Mouse (Mus musculus) R1 (cell line): ENCODE measurements around the gene P4hb.
"Not testable (repeated sequence)": the region's sequence is repeated elsewhere in the genome, so short reads cannot be mapped to it uniquely, and the experiment has no call there.

ENCODE experiments used
- DNase-seq: peaks from one replicate; pipeline ENCODE4 v3.0.0-alpha.2; 2018; ENCODE audit warnings: low read depth, low spot score

The P4hb gene

DNA sequence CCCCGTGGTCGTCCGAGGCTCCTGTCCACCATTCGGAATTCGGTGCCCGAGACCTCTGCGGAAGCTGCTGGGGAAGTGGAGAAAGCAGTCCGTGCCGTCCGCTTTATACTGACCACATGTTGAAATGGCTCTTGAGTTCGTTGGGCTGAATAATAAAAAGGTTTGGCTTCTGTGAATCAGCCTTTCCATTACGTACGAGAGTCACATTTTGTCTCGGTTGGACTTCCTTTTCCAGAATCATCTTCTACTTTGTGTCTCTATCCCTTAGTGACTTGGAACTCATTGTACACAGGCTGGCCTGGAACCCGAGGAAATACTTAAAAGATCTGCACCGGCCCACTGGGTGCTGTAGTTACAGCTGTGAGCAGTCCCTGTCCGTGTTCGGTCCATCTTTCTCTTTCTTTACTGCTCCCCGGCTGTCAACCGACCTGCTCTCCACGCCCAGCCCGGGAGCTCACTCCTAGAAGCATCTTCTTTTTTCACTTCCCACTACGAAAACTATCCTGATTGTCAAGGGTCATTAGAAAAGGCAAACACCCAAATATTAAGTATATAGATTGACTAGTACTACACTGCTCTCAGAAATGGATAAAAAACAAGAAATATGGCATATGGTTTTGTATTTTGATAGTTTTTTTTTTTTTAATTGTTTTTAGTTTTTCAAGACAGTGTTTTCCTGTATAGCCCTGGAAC, 678 bp upstream of the P4hb start:
- DNase-seq: no peak

DNA sequence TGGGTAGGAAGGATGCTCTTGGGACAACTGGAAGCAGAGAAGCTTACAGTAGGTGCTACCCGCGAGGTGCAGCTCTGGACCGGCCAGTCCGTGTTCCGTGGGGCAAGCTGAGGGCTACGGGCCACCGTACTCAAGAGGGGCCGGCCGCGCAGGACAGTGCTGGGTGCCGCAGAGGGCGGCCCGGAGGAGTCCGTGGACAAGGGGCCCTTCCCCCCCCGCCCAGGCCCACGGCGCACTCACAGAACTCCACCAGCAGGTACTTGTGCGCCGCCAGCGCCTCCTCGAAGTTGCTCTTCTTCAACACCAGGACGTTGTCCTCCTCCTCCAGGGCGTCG, 669 bp downstream of the P4hb start:
- DNase-seq: peak; percentile 18

DNA sequence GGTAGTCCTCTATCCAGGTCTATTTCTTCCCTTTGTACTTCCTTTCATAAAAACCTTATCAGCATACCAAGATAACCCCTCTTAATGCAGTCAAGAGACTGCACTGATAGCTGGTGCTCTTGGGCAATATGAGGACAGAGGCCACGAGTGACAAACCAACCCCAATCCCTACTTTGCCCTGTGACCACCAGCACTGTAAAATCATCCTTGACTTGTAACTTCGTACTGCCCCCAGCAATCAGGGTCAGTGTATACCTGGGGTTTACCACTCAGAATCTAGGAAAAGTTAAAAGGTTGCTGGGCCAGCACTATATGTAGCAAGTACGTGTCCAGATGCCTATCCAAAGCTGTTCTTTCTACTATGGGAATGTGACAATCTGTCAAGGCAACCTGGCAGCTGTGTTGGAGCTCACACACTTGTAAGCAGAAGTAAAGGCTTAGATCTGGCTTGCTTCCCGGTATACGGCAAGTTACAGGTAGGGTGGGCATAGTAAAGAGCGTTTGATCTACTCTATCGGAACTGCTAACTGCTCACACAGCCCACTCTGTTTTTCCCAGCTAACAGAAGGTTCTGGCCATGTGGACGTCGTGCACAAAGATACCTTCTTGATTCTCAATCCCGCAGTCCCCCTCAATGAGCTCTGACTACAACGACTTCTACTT, 1.2 kb downstream of the P4hb start:
- no peak for DNase-seq

DNA sequence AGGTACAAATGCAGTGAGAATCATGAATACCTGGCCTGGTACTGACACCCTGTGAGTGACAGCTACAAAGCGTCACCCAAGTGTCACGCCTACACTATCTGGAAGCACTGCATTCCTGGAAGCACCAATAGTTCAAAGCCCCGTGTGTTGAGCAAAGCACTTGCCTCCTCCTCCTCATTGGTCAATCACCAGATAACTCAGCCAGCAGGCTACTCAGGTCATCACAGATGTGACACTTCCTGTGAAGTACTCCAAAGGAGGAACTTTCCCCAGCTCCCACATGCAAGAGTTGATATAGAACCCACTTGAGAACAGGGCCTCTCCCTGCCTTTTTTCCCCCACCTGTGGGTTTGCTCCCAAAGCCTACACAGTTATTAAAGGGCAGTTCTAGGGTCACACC, 1.9 kb downstream of the P4hb start:
- peak; percentile 25 for DNase-seq

DNA sequence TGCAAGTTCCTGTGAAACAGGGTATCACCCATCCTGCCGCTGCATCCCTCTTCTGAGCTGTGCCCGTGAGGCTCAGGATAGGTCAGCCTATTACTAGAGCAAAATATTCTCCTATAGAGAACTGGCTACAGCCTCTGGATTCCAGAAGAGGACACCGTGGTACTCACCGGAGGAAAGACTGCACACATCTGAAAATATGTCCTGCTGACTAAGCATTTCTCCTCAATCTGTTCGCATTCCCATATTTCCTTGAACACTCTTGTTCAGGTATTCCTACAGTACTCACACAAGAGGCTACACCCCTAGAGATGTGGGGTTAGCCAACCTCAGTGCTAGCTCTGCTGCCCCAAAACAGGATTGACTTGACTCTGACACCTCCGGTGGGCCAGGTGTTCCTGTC, 4.7 kb downstream of the P4hb start:
- no peak for DNase-seq

DNA sequence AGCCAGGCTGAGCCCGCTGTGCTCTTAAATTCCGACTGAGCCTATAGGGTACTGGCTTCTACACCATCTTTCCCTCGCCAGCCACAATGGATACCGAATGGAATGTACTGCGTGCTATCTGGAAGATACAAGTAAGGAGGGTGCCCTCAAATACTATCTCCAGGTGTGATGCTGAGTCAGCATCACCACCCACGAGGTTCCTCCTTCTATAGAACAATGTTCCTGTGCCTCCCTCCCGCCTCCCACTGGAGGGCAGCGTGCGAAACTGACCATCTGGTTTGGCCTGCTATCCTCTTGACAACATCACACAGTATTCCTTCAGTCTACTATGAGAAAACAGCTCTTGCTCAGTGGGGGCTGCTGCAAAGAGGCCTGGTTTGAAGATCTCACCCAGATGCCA, 7.9 kb downstream of the P4hb start:
- no peak for DNase-seq

DNA sequence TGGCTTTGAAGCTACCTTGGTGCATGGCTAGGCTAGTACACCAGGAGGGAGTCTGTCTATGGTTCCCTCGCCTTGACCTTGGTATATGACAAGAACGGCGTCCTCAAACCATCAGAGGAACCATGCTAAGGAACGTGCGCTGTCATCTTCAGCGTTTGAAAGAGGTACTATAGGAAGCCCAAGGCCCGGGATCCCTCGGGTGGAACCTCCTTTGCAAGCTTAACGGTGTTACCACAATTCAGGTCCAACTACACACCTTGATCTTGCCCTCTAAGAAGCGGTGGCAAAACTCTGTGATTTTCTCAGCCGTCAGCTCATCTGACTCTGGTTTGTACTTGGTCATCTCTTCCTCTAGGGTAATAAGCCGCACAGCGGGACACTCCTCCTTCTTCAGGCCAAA, 10.1 kb downstream of the P4hb start:
- no peak for DNase-seq

DNA sequence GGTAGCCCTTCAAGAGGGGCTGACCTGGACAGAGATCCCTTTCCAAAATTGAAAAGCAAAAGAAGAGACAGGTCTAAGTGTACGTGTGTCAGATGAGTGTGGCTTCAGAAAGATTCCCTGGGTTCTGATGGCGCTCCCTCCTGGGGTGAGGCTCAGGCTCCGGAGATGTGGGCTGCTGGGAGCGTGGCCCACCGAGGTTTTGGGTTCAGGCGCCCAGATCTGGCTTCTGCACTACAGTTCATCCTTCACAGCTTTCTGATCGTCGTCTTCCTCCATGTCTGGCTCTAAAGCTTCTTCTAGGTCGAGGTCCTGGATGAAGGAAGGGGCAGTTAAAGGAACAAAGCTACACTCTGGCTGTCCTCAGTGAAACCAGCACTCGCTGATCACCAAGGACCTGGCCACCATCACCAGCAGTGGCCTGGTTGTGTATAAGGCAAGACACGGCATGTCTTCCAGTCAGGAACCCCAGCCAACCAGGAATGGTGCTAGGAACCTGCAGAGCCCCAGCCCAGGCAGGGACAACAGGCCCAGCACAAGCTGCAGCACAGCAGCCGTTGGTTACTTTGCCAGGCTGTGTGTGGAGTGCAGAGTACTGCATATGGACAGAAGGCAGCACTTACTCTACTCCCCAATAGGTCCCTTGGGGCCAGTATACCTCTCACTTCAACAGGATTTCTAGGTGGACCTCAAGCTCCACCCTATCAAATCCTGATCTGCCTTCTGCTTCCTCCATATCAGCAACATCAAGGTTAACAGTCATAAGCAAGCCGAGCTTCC, 11.9 kb downstream of the P4hb start:
- DNase-seq: no peak

DNA sequence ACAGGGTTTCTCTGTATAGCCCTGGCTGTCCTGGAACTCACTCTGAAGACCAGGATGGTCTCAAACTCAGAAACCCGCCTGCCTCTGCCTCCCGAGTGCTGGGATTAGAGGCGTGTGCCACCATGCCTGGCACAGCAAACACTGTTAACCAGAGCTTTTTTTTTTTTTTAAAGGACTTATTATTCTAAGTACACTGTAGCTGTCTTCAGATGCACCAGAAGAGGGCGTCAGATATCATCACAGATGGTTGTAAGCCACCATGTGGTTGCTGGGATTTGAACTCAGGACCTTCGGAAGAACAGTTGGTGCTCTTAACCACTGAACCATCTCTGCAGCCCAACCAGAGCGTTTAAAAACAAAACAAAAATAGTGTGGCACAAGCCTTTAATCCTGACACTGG, 14.2 kb downstream of the P4hb start:
- DNase-seq: not testable (repeated sequence)

DNA sequence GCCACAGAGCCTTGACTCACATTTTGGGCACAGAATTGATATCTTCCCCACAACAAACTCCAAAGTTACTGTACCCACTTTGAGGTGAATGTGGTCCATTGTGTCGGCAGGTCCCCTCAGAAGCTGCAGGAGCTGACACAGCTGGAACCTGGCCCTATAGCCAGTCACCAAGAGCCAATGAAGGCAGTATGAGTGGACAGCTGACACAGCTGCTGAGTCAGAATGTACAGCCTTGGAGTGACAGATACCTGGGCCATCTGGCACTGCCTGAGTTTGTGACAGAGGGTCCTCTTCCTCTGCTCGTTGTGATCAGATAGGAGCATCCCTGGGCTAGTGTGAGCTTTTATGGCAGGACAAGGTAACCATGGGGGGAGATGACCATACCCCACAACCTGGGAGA, 17.8 kb downstream of the P4hb start:
- DNase-seq: no peak

DNA sequence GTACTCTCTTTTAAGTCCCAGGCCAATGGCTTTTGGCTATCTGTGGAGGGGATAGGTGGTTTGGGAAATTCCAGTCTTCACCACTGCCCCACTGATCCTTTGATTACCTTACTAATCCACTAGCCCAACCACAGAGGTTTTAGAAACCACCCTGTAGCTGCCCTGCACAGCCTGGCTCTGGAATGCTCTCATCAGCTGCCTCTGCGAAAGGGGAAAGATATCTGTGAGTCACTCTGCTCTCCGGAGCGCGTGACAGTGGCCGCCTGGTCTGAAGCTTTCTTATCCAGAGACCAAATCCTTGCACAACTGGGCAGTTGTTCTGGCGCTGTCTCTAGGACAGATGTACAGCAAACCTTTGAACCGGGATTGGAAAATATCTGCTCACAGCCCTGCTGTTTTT, 18.2 kb downstream of the P4hb start:
- DNase-seq: no peak

DNA sequence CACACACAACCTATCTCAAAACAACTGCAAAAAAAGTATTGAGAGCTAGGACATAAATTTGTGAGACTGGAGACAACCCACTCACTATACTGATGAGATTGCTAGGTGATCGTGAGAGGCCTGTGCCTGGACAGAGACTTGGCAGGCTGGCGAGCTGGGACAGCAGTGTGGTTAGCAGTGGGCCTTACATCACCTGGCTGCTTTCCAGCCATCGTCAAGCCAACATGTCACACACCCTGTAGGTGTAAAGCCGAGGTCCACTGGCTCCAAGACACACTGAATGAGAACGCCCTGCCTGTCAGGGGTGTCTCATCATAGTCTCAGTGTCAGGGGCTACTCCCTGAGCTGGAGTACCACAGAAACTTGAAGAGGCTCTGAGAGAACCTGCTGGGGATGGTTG, 20.3 kb downstream of the P4hb start:
- no peak for DNase-seq

DNA sequence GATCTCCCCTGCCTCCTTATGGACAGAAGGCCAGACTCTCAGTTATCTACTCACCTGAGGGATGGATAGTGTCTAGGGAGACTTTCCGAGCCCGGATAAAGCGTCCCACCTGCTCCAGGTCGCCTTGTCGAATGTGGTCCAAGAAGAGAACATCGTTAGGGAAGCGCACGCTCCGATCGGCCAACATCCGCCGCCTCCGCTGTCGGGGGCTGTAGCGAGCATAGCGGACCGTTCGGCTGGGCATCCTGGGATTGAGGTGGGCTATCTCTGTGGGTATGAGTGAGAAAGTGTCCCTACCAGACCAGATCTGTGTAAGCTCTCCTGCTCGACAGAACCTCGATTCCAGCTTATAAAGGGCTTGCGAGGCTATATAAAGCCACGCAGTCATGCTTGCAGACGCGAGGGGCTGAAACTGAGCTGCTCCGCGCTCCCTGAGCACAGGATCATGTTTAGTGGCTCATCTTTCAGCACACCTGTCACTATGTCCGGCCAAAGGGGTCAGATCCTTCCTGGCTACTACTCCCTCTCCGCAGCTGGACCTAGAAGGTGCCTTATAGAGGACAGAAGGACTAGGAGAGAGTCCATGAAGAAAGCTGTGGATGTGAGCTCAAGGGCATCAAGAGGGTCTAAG, 22.1 kb downstream of the P4hb start, which contains the start of gene Ppp1r27:
Ppp1r27 (minus strand) TSS at position 323 of the 631 bp plus-strand sequence.
- DNase-seq: no peak

DNA sequence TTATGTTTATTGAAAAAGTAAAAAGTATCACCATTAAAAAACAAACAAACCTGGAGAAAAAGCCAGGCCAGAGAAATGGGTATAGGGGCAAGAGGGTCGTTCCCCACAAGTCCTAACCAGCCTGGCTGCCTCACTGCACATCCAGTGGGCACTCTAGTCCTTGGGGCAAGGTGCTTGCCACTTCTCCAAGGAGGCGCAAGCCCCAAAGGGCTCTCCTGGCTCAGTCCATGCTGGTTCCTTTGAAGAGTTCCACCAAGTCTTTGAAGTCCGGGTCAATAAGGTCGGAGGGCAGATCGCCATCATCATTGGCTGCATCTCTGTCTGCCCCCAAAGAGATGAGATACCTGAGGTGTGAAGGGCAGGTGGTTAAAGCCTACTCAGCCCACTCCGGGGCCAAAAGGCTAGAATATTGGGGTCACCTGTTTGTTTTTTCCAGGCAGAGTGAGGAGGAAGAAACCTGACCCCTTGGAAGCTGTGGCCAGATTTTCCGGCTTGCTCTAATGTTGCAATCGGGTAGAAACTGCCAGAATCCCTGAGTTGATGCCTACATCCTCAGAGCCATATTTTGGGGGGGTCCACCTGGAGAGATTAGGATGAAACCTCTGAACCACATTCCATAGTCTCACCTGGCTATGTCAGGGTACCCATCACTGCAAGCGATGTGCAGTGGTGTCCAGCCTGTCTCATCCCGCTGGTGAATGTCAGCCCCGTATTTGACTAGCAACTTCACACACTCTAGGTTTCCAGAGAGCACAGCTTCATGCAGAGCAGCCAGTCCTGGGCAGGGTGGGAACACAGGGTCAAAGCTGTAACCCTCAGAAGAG, 22.9 kb downstream of the P4hb start:
- no peak for DNase-seq

DNA sequence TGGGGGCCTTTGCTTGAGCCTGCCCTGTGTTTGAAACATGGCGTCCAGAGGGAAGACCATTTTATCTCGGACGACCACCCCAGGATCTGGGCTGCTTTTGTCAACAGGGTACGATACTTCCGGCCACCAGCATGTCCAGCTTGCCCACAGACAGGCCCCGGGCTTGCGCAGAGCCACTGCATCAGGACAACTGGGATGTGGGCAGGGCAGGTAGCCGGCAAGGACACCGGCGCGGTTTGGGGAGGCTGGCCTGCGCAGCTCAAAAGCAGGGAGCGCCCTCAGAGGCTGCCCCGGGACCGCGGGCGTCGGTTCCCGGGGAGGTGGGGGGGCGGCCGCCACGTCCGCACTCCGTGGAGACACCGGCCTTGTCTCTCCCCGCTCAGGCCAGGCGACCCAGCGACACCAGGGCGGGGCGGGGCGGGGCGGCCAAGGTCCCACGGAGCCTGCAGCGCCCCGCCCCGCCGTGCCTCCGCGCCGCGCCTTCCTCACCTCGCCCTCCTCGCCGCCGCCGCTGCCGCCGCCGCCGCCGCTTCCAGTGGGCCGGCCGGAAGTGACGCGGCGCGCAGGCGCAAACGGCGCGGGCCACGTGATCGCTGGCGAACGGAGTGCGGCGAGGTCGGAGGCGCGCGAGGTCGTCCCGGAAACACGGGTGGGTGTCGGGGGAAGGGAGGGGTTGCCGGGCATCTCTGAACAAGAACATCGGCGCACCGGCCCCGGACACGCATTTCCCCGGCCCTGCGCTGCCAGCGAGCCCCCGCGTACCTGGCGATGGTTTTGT, 23.7 kb downstream of the P4hb start, which contains the start of gene Mcrip1:
Mcrip1 (minus strand) TSS at position 560 of the 778 bp plus-strand sequence.
- DNase-seq: peak; percentile 81

DNA sequence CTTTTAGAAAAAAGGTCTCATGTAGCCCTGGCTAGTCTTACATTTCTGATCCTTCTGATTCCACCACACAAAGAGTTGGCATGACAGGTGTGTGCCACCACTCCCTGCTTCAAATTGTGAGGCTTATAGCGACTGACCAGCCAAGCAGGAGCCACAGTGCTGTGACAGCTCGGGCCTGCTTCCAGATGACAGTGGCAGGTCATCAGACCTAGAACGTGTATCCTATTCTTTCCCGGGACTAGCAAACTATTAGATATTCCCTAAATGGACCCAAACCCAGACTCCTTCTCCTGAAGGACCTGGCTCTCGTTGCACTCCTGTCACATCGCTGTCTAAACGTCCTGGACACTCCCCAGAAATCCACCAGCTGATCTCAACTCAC, 24.3 kb downstream of the P4hb start:
- DNase-seq: no peak

DNA sequence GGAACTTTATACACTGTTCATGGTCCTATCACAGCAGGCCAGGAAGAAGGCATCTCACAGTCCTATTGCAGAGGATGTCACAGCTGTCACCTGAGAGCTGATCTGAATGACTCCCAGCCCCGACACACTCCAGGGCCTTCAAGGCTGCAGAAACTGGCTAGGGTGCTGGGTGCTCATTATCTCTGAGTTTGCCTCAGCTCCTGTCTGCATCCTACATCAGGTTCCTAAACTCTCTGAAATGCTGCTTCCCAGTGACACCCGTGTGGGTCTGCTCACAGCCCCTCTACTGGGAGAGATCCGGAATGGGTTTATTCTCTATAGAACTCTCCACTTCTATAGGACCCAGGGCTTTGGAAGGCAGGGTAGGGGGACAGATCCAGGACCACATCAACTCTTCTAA, 24.8 kb downstream of the P4hb start:
- DNase-seq: no peak

DNA sequence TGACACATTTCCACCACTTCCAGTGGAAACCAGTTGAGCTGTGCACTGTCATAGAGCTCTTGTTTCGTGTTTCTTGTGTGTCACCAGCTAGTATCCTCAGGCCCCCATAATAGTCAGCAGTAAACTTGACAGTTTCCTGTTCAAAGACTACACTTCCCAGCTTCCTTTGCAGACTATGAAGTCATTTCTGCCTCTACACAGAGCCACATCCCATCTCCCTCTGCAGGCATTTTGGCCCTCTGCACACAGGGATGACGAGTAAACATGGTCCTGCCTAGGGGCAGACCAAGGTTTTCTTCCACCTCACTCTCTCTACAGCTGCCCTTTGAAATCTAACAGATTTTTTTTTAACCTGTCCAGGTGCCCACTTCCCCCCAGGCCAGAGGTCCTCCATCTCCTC, 25.6 kb downstream of the P4hb start:
- DNase-seq: no peak

DNA sequence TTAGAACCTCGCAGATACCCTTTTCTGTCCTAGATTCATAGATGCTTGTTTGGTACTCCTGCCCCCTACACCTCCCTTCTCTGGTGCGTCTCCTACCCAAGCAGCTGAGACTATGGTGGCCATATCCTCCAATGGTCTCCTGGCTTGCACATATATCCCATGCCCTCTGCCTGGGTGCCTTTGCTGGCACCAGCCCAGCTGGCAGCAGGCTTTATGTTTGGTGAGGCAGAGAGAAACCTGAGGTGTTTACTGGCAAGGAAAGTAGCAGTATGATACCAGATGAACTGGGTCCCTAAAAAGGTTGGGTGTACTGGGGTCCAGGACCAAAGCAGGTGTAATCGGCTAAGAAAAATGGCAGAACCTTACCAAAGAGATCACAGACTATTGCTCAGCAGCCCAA, 27.1 kb downstream of the P4hb start:
- no peak for DNase-seq

DNA sequence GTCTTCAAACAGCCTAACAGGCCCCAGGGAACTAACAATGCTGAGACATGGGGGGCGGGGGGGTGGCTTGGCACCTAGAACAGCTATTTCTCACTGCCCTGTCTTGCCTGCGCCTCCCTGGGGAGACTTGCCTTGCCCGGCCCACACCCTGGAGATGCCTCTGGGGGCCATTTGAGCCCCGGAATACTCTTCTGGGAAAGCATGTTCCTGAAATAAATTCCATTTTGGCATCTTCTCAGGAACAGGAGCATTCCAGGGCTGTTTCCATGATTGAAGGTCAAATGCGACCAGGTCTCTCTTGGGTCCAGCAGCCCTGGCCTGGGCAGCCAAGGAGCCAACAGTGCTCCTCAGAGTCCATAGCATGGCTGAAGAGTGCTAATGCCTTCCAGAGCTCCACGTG, 30.7 kb downstream of the P4hb start:
- no peak for DNase-seq

DNA sequence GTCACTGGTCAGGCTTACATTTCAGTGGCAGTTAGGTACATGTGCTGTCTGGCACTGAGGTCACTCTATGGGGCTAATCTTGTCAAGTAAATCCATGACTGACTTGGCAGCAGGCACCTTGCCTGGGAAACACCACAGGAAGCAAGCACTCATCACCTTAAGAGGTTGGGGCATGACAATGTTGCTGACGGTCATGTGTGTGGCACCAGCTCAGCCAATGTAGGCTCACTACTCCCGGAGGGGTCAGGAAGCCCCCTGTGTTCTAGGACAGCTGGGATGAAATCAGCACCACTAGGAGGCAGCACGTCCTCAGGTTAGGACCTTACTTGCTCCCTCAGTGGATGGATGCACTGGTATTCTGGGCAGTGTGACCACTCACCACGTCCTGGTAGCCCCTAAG, 31.1 kb downstream of the P4hb start:
- peak; percentile 38 for DNase-seq
